Mouse (Mus musculus) E14TG2a.4 (cell line): ENCODE measurements around the gene Lingo4.

Experiments used
- CTCF ChIP-seq: conservative IDR thresholded peaks from 2 replicates; pipeline ENCODE4 v1.5.1; 2014; ENCODE audit warnings: low read length
- NANOG ChIP-seq: IDR thresholded peaks from 2 replicates; pipeline ENCODE4 v1.6.1; 2014; ENCODE audit warnings: borderline replicate concordance, low read length, mixed read lengths

- TF ChIP-seq CTCF (no peak), NANOG (no peak)
Observed at GRCm38 (mm10) chr3:94436420-94436819, 38.1 kb downstream of the Lingo4 start.
